Mouse (Mus musculus) forebrain, embryonic 11.5 days (tissue): Measurements from ENCODE around the gene Dgke. TPM values are rescaled to one million over a fixed set of nuclear protein-coding genes. Genes with fewer than 3 reads are reported as not detected.
"Not testable (repeated sequence)": the region's sequence is repeated elsewhere in the genome, so short reads cannot be mapped to it uniquely, and the experiment has no call there.

ENCODE experiments used
- ATAC-seq: fragments of 200-750 bp; cut with Nextera tagmentation; replicated peaks from 2 replicates; pipeline ENCODE4 v1.8.0; 2017; ENCODE audit warnings: moderate TSS enrichment; ENCODE audit not compliant: low FRiP score
- DNase-seq: peaks from one replicate; pipeline ENCODE4 v3.0.0-alpha.2; 2017; ENCODE audit warnings: low spot score
- H3K27ac ChIP-seq: fragments of 300-500 bp; sonication (generic); 2 replicates; pipeline ENCODE4 v1.5.1; 2014; ENCODE audit warnings: low read depth, low read length
- H3K27me3 ChIP-seq: fragments of 300-500 bp; sonication (generic); 2 replicates; pipeline ENCODE4 v1.6.1; 2014; ENCODE audit warnings: mild to moderate bottlenecking, low read length, mixed read lengths; ENCODE audit not compliant: control insufficient read depth, insufficient read depth
- H3K36me3 ChIP-seq: fragments of 300-500 bp; sonication (generic); 2 replicates; pipeline ENCODE4 v1.6.1; 2014; ENCODE audit warnings: mild to moderate bottlenecking, low read length, moderate library complexity, mixed read lengths; ENCODE audit not compliant: control insufficient read depth, insufficient read depth
- H3K4me1 ChIP-seq: fragments of 300-500 bp; sonication (generic); replicated peaks from 2 replicates; pipeline ENCODE4 v1.6.1; 2014; ENCODE audit warnings: low read length, mixed read lengths; ENCODE audit not compliant: control insufficient read depth, insufficient read depth
- H3K4me2 ChIP-seq: fragments of 300-500 bp; sonication (generic); 2 replicates; pipeline ENCODE4 v1.6.1; 2014; ENCODE audit warnings: low read depth, mild to moderate bottlenecking, low read length, moderate library complexity, mixed read lengths; ENCODE audit not compliant: severe bottlenecking
- H3K4me3 ChIP-seq: fragments of 300-500 bp; sonication (generic); 2 replicates; pipeline ENCODE4 v1.5.1; 2014; ENCODE audit warnings: low read depth, low read length
- H3K9ac ChIP-seq: fragments of 300-500 bp; sonication (generic); 2 replicates; pipeline ENCODE4 v1.6.1; 2014; ENCODE audit warnings: low read length
- H3K9me3 ChIP-seq: fragments of 300-500 bp; sonication (generic); 2 replicates; pipeline ENCODE4 v1.6.1; 2016; ENCODE audit warnings: low read length, mixed read lengths; ENCODE audit not compliant: control insufficient read depth
- WGBS: fragments of 180-500 bp; shearing (Covaris S2); extraction: QIAGEN DNeasy Blood & Tissue Kit; methylation state at CpG from one replicate; pipeline ENCODE4 v1.1.7; 2014; 5-methylcytosine and 5-hydroxymethylcytosine counted together
- polyA plus RNA-seq: library from polyadenylated mRNA; unstranded; fragments of >200 nt; fragmentation: Nextera tagmentation; extraction: Ambion mirVana; gene quantifications from 2 replicates; pipeline ENCODE4 v1.2.1, GENCODE M21; 2014

Gene Dgke
- polyA plus RNA-seq, 1 experiment from 2014 or later: 4.8 TPM

- Histone ChIP-seq H3K4me2 (no peak overlapping the region), H3K27ac (no peak overlapping the region), H3K4me1 (no peaks in the 10 kb centered on the region), H3K4me3 (no peak overlapping the region), H3K27me3 (no peaks in the 10 kb centered on the region), H3K36me3 (no peaks in the 10 kb centered on the region), H3K9me3 (no peaks in the 10 kb centered on the region), H3K9ac (no peak overlapping the region)
- ATAC-seq: no peak
- WGBS: 85% methylated on average over 17 of the region's 17 CpGs
- DNase-seq: no peak
Observed at GRCm38 (mm10) chr11:89098083-89098835, 31.6 kb upstream of the Dgke start.

GRCm38 (mm10) chr11:89097292-89097691 is 30.6 kb upstream of the Dgke start:
- H3K27me3 ChIP-seq, ATAC-seq, H3K9me3 ChIP-seq, H3K4me1 ChIP-seq, H3K9ac ChIP-seq, H3K36me3 ChIP-seq, H3K27ac ChIP-seq, DNase-seq, H3K4me3 ChIP-seq, H3K4me2 ChIP-seq: not testable (repeated sequence)
- WGBS: 87% methylated on average over 10 of the region's 10 CpGs

GRCm38 (mm10) chr11:89095306-89095705 is 28.7 kb upstream of the Dgke start:
- 81% methylated on average over 3 of the region's 3 CpGs for WGBS

DNA sequence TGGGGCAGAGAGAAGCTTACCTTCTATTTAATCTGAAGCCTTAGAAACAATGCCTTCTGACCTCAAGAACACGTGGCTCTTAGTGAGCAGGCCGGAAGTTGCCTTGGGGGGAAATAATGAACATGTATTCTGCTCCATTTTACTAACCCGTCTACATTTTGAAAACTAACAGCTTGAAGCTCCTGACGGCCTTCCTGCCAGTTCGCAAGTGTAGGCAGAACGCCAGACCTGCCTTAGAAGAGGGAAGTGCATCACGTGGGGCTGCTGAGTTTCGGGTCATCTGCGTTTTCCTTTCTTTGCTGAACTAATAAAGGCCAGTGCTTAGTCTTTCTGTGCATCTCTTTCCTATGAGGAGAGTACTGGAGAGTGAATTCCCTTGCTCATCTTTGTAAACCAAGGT is 26.1 kb upstream of the Dgke start:
- WGBS: 86% methylated on average over 9 of the region's 9 CpGs
- no peak overlapping the region for H3K4me3 ChIP-seq
- no peak overlapping the region for H3K27ac ChIP-seq
- no peak overlapping the region for H3K4me2 ChIP-seq
- no peaks in the 10 kb centered on the region for H3K9me3 ChIP-seq
- no peaks in the 10 kb centered on the region for H3K4me1 ChIP-seq
- H3K9ac ChIP-seq: no peak overlapping the region
- no peaks in the 10 kb centered on the region for H3K27me3 ChIP-seq
- DNase-seq (no peak), ATAC-seq (no peak)
- no peaks in the 10 kb centered on the region for H3K36me3 ChIP-seq

More at GRCm38 (mm10) chr11:89095306-89095705, 28.7 kb upstream of the Dgke start:
- Histone ChIP-seq H3K9ac (no peak overlapping the region), H3K4me1 (no peaks in the 10 kb centered on the region), H3K9me3 (no peaks in the 10 kb centered on the region), H3K27me3 (no peaks in the 10 kb centered on the region), H3K4me2 (no peak overlapping the region), H3K27ac (no peak overlapping the region), H3K4me3 (no peak overlapping the region), H3K36me3 (no peaks in the 10 kb centered on the region)
- ATAC-seq: no peak
- no peak for DNase-seq

- H3K4me1 ChIP-seq, DNase-seq, H3K4me3 ChIP-seq, H3K9ac ChIP-seq, H3K27ac ChIP-seq, H3K27me3 ChIP-seq, H3K4me2 ChIP-seq, H3K9me3 ChIP-seq, ATAC-seq, H3K36me3 ChIP-seq: not testable (repeated sequence)
- 93% methylated on average over 6 of the region's 7 CpGs for WGBS
Observed at GRCm38 (mm10) chr11:89090359-89090758, 23.7 kb upstream of the Dgke start.

DNA sequence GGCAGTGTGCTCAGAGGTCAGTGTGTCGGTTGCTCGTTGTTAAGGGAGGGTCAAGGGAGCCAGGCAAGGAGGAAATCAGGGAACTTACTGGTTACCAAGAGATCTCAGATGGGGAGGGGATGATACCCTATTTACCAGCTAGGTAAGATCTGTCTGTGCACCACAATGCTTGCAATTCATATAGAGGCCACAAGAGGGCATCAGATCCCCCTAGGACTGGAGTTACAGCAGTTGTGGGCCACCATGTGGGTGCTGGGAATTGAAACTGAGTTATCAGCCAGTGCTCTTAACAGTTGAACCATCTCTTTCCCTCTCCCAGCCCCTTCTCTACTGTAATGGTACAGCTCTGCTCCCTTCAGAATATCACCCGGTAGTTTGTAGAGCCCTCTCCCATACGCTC is 22.1 kb upstream of the Dgke start:
- Histone ChIP-seq H3K9ac (no peak overlapping the region), H3K4me2 (no peak overlapping the region), H3K4me1 (no peaks in the 10 kb centered on the region), H3K27ac (no peak overlapping the region), H3K9me3 (no peaks in the 10 kb centered on the region), H3K36me3 (no peaks in the 10 kb centered on the region), H3K4me3 (no peak overlapping the region), H3K27me3 (no peaks in the 10 kb centered on the region)
- ATAC-seq (no peak), DNase-seq (no peak)
- 91% methylated on average over 4 of the region's 4 CpGs for WGBS

DNA sequence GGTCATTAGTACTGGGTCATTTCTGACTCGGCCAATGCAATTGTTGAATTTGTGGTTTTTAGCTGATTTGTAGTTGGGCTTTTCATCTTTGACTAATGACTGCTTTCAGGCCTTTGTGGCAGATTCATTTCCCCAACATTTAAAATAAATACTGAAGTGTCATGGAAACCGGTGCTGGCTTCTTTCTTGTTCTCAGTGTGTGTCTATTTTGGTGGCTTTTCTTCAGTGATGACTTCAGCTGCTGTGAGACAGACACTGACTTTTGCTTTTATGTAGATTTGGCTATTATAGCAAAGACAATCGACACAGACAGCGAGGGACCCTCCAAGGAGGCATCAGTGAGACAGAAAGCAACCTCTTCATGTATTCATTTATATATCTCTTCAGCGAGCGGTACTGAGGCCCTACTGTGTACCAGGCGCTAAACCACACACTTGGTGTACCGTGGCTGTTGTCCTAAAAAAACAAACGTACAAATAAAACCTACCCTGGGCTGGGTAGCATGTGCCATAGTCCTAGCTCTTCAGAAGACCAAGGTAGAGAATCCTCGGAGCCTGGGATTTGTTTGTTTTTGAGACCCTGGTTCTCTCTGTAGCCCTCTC is 19.7 kb upstream of the Dgke start:
- Histone ChIP-seq H3K9ac (no peak overlapping the region), H3K27me3 (no peaks in the 10 kb centered on the region)
- 85% methylated on average over 10 of the region's 10 CpGs for WGBS

DNA sequence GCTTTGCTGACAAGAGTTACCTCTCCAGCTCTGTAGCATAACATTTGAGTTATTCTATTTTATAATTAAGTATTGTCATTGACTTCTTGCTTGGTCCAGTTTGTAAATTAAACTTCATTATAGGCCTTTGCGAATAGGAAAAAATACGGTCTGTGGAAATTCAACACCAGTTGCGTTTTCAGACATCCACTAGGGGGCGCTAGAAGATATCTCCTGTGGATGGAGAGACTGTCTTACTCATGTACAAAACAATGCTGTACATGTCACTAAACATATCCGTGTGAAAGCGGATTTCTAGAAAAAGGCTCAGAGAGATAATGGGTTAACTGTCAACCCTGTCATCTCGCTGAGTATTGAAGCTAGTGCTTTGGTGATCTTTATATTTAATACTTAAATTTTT is 18.0 kb upstream of the Dgke start:
- Histone ChIP-seq H3K9me3 (no peaks in the 10 kb centered on the region), H3K9ac (no peak overlapping the region), H3K36me3 (no peaks in the 10 kb centered on the region), H3K27me3 (no peaks in the 10 kb centered on the region), H3K4me1 (no peaks in the 10 kb centered on the region), H3K27ac (no peak overlapping the region), H3K4me2 (no peak overlapping the region), H3K4me3 (no peak overlapping the region)
- whole genome bisulfite sequencing: 47% methylated on average over 7 of the region's 7 CpGs
- no peak for DNase-seq
- ATAC-seq: no peak

More for the DNA sequence above, 19.7 kb upstream of the Dgke start:
- Histone ChIP-seq H3K36me3 (no peaks in the 10 kb centered on the region), H3K4me3 (no peak overlapping the region), H3K4me2 (no peak overlapping the region), H3K4me1 (no peaks in the 10 kb centered on the region), H3K27ac (no peak overlapping the region), H3K9me3 (no peaks in the 10 kb centered on the region)
- DNase-seq: no peak
- ATAC-seq: no peak

GRCm38 (mm10) chr11:89082691-89083090 is 16.0 kb upstream of the Dgke start:
- H3K4me1 ChIP-seq, H3K27ac ChIP-seq, H3K36me3 ChIP-seq, H3K9ac ChIP-seq, DNase-seq, ATAC-seq, H3K9me3 ChIP-seq, H3K4me2 ChIP-seq, H3K27me3 ChIP-seq, H3K4me3 ChIP-seq: not testable (repeated sequence)
- WGBS: 87% methylated on average over 3 of the region's 3 CpGs
